Mouse (Mus musculus) frontal cortex, postnatal 10 days (tissue): ENCODE measurements at regions not wholly inside any gene's neighbourhood (a gene's known extent, or its start where the extent isn't known, plus 50 kb on each side); places are given as distances from the start of the nearest gene placed in this dataset.

Source experiments
- DNase-seq, 2 experiments: peaks; one replicate each; pipeline ENCODE4 v3.0.0; 2022; ENCODE audit warnings: low spot score in 2 of 2, mixed read lengths in 1 of 2

DNA sequence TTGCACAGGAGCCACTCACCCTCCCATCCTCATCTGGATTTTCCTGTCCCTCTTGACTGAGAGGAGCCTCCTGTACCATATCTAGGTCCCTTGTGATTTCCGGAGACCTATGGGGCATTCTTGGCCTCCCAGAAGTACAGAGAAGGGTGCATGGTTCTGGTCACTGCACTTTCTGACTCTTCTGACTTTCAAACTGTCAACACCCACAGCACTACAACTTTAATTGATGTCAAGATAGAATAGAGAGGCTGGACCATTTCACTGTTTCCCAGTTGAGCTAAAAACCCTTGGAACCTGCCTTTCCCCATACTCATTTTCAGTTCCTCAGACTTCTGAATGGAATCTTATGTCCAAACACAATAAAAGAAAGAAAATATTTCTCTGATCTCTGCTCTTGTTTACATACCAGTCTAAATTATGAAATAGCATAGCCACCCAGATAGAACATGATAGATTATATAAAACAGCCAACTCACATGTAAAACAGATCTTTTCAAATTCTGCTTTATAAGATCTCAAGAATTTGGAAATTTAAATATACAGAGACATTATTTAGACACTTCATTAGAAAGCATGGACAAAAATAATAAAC is 144.2 kb downstream of the Ptger3 start:
- no peak for DNase-seq

DNA sequence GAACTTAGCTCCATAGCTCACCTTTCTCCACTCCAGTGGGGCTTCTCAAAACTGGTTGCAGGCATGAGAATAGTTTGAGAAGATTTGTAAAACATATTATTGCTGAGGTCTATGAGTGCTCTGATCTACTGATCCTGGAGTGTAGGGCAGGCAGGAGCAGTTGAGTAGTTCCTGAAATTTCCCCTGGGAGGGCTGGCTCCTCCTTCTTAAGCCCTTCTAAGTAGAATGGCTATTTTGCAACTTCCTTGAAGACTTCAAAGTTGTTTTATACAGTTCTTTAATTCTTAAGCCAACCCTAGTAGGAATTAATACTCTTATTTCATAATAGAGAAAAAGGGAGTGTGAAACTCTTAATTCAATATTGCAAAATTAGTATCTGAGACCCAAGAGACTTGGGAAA is 133.3 kb downstream of the Ptger3 start:
- DNase-seq, result no peak

DNA sequence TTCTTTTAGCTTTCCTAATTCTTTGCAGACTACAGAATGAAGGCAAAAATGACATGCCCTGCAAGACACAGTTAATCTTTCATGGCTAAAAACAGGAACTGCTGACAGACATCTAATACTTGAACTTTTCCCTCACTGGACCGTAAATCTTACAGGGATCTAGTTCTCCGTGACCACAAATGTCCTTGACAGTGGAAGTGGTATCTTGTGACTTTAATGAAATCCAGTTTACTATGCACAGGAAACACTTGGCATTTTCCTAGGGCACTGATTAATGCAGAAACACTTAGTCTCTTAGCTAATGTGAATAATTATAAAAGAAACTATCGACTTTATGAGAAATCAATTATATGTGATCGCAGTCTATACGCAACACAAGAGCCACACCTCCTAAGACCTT is 131.8 kb downstream of the Ptger3 start:
- DNase-seq, result no peak

DNA sequence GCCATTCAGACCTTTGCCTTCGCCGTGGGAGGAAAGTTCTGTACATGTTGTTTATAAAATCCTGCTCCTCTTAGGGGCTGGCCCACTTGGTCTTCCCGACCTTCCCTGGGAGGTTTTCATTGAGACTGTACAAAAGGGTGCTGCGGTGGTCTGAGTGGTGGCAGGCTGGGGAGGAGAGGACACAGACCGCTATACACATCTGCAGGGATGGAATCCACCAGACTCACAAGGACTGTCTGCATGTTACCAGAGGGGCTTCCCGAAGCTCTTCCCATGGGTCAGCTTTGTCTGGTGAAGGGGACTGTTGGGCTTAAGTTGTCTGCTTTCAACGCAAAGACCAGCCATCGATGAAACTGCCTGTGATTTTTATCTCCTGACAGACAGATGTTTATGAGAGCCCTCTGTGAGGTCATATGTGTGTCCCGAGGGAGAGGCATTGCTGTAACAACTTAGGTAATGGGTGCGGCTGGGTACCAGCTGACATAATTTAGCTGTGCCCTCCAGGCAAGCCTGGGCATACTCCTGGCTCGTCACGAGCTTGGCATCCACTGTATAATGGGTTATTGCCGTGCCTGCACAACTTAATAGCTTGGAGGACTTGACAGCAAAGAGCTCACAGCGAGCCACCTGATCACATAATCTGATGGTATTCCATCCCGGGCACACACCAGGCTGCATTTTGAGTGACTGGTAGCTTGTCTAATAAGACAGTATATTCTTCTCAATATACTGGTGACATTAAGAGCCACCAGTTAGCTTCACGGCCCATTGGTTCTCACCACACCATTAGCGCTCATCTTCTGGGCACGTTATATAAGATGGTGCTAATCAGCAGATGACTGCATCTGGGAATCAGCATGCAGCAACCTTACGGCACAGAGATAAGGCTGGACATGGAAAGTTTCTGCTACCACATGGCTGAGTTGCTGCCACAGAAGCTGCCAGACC is 128.7 kb downstream of the Ptger3 start:
- DNase-seq, result no peak
